Mouse (Mus musculus): ENCODE measurements around the gene Cptp.

Gene Cptp

GRCm38 (mm10) chr4:155841651-155842270 lies 27.5 kb downstream of the Cptp start:
- no peak for DNase-seq (ENCODE audit: low spot score in 2 of 2)

DNA sequence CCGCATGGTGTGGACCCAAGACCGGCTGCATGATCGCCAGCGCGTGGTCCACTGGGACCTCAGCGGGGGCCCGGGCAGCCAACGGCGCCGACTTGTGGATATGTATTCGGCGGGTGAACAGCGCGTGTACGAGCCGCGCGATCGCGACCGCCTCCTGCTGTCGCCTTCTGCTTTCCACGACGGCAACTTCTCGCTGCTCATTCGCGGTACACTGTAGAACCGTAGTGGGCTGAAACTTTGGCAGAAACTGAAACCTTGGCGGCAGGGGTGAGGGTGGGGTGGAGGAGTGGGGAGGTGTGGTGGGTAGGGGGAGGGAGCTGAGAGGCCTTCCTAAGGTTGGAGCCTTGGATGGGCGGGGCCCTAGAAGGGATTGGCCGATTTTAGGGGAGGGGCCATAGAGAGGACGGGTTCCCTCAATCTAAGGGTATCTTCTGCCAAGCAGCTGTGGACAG lies 28.2 kb downstream of the Cptp start:
- DNase-seq (ENCODE audit: low spot score in 2 of 2) = no peak

DNA sequence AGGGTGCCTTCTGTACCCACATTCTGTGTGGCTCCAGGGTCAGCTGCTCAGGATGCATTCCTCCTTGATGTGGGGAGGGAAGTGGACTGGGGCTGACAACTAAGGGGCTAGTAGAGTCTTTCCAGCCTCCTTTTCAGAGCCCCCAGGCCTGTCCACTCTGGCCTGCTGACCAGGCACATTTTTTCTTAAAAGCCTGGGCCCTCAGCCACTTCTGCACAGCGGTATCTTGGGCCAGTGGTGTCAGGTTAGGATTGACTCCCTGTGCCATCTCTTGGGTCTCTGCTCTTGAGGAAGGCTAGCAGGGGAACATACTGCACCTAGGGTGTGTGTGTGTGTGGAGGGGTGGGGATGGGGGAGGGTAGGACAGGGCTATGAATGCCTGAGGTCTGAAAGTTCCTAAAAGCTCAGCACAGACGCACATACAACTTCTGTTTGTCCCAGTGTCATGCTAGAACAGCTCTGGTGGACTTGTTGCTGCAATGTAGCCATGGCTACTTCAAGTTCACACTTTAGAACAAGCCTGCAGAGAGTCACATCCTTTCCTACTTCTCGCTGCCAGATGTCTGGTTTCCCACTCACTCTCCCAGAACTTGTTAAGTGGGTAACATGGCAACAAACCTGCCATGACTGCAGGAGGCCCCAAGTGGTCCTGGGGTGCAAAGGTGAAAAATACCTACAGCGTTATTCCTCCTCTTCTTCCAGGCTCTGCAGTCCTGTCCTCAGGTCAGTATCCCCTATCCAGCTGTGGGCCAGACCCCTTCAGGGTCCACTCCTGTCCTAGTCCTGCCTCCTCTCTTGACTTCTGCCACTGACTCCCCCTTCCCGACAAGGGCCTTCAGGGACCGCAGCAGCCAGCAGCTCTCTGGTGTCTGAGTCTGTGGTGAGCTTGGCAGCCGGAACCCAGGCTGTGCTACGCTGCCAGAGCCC lies 28.9 kb downstream of the Cptp start:
- no peak for DNase-seq (ENCODE audit: low spot score in 2 of 2)

GRCm38 (mm10) chr4:155839483-155839910 lies 29.7 kb downstream of the Cptp start, which contains the start of gene Mxra8:
Gene Mxra8, plus strand, starts transcription at chr4:155839680.
- no peak for DNase-seq (ENCODE audit: low spot score in 2 of 2)

DNA sequence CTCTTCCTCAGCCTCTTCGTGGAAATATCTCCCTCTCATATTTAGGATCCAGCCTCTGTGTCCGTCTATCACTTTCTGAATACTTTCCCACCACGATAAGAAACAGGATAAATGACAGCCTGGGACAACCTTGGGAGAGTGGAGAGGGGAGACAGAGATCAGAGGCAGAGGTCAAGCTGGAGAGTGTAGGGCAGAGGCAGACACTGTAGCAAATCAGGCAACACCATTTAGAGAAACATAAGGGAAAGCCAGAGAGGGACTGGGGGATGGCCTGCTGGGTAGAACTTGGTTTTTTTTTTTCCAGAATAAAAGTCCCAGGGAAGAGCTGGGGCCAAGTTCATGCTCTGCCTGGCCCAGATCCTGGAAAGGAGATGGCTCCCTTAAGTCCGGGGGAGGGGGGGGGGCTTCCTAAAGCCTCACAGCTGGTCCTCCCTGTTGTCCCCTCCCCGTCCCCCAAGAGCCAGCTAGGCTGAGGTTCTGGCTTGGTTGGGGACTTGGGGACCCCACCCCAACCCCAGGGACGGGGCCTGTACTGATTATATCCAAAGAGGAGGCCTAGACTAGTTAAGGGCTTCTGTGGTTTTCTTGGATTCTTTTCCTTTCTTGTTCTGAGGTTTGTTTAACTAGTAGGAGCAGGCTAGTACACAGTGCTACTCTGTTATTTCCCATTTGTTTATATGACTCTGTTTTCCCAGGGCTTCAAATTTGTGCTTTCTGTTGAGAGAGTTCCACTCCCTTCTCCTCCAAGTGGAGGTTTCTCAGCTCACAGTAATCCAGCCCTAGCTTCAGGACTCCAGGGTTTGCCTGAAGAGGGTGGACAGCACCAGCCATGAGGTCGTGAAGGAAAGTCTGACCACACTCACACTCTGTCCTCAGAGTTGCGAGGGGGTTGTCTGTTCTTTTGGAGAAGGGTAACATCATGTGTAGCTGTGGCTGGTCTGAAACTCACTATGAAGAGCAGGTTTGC lies 30.8 kb downstream of the Cptp start:
- no peak for DNase-seq (ENCODE audit: low spot score in 2 of 2)

DNA sequence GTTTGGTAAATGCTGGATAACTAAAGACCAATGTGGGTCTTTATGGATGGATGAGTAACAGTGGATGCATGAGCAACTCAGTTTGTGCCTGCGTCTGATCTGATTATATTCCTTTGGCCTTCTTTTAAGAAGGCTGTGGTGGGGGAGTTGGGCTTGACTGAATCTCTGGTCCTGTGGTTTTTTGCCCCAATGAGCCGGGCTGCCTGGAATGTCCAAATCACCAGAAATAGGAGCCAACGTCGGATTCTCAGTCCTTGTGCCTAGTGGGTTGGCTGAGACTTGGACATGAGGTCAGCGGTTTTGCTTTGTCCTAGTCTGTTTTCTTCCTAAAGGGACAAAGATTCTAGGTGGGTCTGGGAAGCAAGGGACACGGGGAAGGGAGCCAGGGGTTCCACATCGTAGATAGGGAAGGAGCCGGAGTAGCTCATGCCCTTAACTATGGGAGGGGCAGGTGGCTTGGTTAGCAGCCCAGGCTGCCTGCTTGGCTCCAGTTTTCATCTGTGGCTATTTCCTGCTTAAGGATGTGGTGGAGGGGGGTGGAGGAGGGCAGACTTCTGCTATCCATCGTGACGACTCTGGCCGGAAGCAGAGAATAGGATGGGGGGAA lies 31.7 kb downstream of the Cptp start:
- DNase-seq (ENCODE audit: low spot score in 2 of 2) = no peak

- peak; percentile 60 to 74 for DNase-seq (ENCODE audit: low spot score in 2 of 2)
These were observed 35.4 kb downstream of the Cptp start for GRCm38 (mm10) chr4:155833836-155834235.

DNA sequence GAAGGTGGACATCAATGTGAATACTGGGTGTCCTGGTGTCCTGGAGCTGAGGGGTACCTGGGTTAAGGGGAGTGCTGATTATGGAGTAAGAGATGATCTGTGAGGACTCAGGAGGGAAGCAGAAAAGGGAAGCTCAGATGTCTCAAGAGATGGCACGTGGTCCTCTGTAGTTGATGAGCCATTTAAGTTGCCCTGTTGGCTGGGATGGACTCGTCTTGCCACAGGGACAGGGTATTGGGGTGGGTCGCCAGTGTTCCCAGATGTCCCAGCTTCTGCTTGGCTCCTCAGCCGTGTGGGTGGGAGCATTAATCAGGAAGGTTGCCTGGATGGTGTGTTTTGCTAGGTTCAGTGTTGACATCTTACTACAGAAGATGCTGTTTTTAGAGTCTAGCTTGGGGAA lies 36.0 kb downstream of the Cptp start:
- no peak for DNase-seq (ENCODE audit: low spot score in 2 of 2)

DNA sequence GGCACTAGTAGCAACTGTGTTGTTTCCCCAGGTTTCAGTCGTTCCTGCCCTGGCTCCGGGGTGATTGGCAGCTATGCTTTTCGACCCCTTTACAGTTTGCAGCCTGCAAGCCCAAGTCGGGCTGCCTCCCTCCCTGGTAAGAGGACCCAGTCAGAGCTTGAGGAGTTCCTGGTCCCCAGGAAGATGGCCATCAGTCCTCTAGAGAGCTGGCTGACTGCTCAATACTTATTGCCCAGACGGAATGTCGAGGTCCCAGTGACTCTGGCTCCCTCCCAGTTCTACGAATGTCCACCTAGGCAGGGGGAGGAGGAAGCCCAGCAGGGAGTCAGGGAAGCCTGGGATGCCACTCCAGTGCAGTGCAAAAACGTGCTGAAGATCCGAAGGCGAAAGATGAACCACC lies 36.9 kb downstream of the Cptp start:
- DNase-seq (ENCODE audit: low spot score in 2 of 2) = no peak

DNA sequence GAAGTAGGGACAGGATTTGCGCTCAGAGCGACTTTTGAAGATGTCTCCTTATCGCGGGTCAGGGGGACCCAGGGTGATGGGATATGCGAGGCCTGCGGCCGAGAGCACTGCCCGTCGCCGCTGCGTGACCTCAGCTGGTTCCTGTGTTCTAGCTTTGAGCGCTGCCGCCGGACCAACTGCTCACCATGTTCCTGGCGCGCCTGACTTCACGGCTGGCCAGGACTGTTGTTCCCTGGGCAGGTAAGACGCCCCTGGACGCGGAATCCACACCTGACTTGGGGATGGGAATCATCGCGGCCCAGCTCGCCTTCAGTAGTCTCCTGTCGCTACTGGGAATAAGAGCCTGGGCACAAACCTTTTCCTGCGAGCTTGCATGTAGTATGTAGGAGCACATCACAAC lies 37.4 kb downstream of the Cptp start:
- DNase-seq (ENCODE audit: low spot score in 2 of 2) = no peak

DNA sequence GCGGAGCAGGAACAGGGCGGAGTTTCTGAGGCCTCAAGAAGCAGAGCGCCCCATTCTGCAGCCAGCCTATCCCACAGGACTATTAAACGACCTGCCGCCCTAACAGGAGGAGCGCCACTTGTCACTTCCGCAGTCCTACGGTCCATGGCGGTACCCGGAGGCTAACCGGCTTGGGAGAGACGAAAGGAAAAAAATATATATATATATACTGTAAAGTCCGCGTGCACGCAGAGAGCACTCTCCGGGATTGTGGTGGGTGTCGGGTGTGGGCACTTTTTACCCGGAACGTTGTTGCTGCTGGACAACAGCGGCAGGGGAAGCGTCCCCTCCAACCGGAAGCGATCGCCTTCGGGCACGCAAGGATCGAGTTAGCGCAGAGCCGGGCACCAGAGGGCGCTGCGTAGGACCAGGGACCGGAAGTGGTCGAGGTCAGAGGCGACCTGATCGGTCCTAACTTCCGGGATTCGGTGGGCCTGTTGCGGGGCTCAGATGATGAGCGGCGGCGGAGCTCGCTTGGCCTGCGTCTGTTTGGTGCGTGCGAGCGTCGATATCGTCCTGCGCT lies 38.0 kb downstream of the Cptp start, which contains the start of gene Aurkaip1:
Gene Aurkaip1, plus strand, starts transcription at position 68 of the 562 bp plus-strand sequence.
- peak; percentile 94 to 97 for DNase-seq (ENCODE audit: low spot score in 2 of 2)

DNA sequence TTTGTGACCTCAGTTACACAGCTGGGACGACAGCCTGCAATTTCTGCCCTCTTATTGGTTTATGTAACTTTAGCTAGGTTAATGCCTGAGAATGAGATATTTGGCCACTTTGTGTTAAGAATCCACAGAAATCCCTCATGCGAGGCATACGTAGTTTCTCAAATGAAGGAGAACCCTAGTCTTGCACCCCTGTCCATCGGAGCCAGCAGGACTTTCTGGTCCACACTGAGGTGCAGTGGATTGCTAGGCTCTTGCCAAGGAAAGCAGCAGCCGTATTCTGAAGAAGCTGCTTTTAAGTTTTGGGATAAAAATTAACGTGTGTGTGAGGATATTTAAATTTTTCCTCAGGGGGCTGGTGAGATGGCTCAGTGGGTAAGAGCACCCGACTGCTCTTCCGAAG lies 38.6 kb downstream of the Cptp start:
- DNase-seq (ENCODE audit: low spot score in 2 of 2) = no peak

- DNase-seq (ENCODE audit: low spot score in 2 of 2) = no peak
These were observed 39.4 kb downstream of the Cptp start for GRCm38 (mm10) chr4:155829866-155830265.

GRCm38 (mm10) chr4:155823443-155823842 lies 45.8 kb downstream of the Cptp start:
- DNase-seq (ENCODE audit: low spot score in 2 of 2) = no peak

DNA sequence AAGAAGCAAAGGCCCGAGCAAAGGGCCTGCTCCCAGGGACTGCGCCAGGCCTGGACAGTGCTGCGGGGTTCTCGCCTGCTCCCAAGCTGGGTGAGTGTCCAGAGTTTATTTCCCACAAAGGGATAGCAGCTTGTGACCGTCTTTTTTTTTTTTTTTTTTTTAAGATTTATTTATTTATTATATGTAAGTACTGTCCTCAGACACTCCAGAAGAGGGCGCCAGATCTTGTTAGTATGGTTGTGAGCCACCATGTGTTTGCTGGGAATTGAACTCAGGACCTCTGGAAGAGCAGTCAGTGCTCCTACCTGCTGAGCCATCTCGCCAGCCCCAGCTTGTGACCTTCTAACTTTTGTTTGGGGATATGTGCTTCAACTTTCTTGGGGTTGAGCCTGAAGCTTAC lies 48.2 kb downstream of the Cptp start:
- no peak for DNase-seq (ENCODE audit: low spot score in 2 of 2)

GRCm38 (mm10) chr4:155817533-155817932 lies 51.7 kb downstream of the Cptp start:
- no peak for DNase-seq (ENCODE audit: low spot score in 2 of 2)
